Mouse (Mus musculus) kidney, adult 2 months (tissue): ENCODE measurements around the gene Selenop. TPM values are rescaled to one million over a fixed set of nuclear protein-coding genes. Genes with fewer than 3 reads are reported as not detected.

ENCODE experiments used
- DNase-seq: peaks from one replicate; pipeline ENCODE4 v3.0.0; 2021
- H3K27ac ChIP-seq: fragments of 200-500 bp; 2 replicates; pipeline ENCODE4 v1.5.1; 2012; ENCODE audit warnings: low read depth, low read length, control low read depth, inconsistent platforms; ENCODE audit not compliant: insufficient read depth
- H3K27me3 ChIP-seq: fragments of 200-500 bp; replicated peaks from 2 replicates; pipeline ENCODE4 v1.6.1; 2012; ENCODE audit warnings: mild to moderate bottlenecking, moderate library complexity, low read length, inconsistent platforms; ENCODE audit not compliant: control insufficient read depth, insufficient read depth
- H3K36me3 ChIP-seq: fragments of 200-500 bp; 2 replicates; pipeline ENCODE4 v1.6.1; 2012; ENCODE audit warnings: mild to moderate bottlenecking, moderate library complexity, low read length, inconsistent platforms; ENCODE audit not compliant: control insufficient read depth, insufficient read depth
- H3K4me1 ChIP-seq: fragments of 200-500 bp; 2 replicates; pipeline ENCODE4 v1.6.1; 2011; ENCODE audit warnings: low read length; ENCODE audit not compliant: control insufficient read depth, insufficient read depth
- H3K4me3 ChIP-seq: fragments of 200-500 bp; 2 replicates; pipeline ENCODE4 v1.5.1; 2011; ENCODE audit warnings: mild to moderate bottlenecking, low read depth, low read length, control low read depth; ENCODE audit not compliant: insufficient read depth
- CTCF ChIP-seq: fragments of 200-500 bp; conservative IDR thresholded peaks from 2 replicates; pipeline ENCODE4 v1.5.1; 2011; ENCODE audit warnings: low read depth, mild to moderate bottlenecking, control low read depth, low read length, moderate library complexity, mixed read lengths; ENCODE audit not compliant: insufficient read depth, insufficient read length
- POLR2A ChIP-seq: fragments of 200-500 bp; IDR thresholded peaks from one replicate; pipeline ENCODE4 v1.6.1; 2011; ENCODE audit warnings: low read depth, low read length, control low read depth
- WGBS: fragments of 180-500 bp; shearing (Covaris S2); methylation state at CpG from one replicate; pipeline ENCODE4 v1.1.7; 2018; 5-methylcytosine and 5-hydroxymethylcytosine counted together
- polyA plus RNA-seq: library from polyadenylated mRNA; depleted of rRNA; stranded (reverse); fragments of >200 nt; gene quantifications from 2 replicates; pipeline ENCODE4 v1.2.3, GENCODE M21; 2012

Selenop gene
- polyA plus RNA-seq, 1 experiment = 505 TPM

GRCm38 (mm10) chr15:3269996-3270645 is 1.8 kb downstream of the Selenop start:
- Histone ChIP-seq H3K4me1 (peaks cover 22% of the 10 kb centered on the region), H3K4me3 (peak overlapping the region; percentile 51; the same call in 1 of the 2 replicates), H3K27ac (peak overlapping the region; percentile 100), H3K27me3 (no peaks in the 10 kb centered on the region), H3K36me3 (no peaks in the 10 kb centered on the region; the same call in 1 of the 2 replicates)
- 8% methylated on average over 6 of the region's 6 CpGs for WGBS
- peak; percentile 78 for DNase-seq
- TF ChIP-seq POLR2A (no peak), CTCF (no peak)

- Histone ChIP-seq H3K36me3 (peaks cover 3% of the 10 kb centered on the region), H3K27ac (peak overlapping the region; percentile 100), H3K27me3 (no peaks in the 10 kb centered on the region), H3K4me3 (peak overlapping the region; percentile 51), H3K4me1 (peaks cover 22% of the 10 kb centered on the region)
- under 1% methylated on average over 12 of the region's 12 CpGs for WGBS
- no peak for TF ChIP-seq CTCF
- TF ChIP-seq POLR2A = peak; percentile 95
- DNase-seq = peak; percentile 96
These were observed 2.3 kb downstream of the Selenop start for GRCm38 (mm10) chr15:3270646-3271077.

- 3% methylated on average over 6 of the region's 6 CpGs for WGBS
- Histone ChIP-seq H3K4me3 (peak overlapping the region; percentile 98), H3K36me3 (peaks cover 6% of the 10 kb centered on the region), H3K4me1 (peaks cover 20% of the 10 kb centered on the region), H3K27ac (peak overlapping the region; percentile 97), H3K27me3 (no peaks in the 10 kb centered on the region)
- peak; percentile 48 for DNase-seq
- TF ChIP-seq CTCF = no peak
- TF ChIP-seq POLR2A = no peak
These were observed 2.9 kb downstream of the Selenop start for GRCm38 (mm10) chr15:3271216-3271615.

GRCm38 (mm10) chr15:3273191-3273590 is 4.8 kb downstream of the Selenop start:
- WGBS = 47% methylated on average over 1 of the region's 1 CpGs
- no peak for TF ChIP-seq POLR2A
- no peak for TF ChIP-seq CTCF
- peak overlapping the region; percentile 98 for H3K4me3 ChIP-seq
- H3K4me1 ChIP-seq = peaks cover 20% of the 10 kb centered on the region
- peak overlapping the region; percentile 27; the same call in 1 of the 2 replicates for H3K27ac ChIP-seq
- no peaks in the 10 kb centered on the region for H3K27me3 ChIP-seq
- H3K36me3 ChIP-seq = peaks cover 17% of the 10 kb centered on the region
- DNase-seq = no peak

GRCm38 (mm10) chr15:3277391-3277790 is 9.0 kb downstream of the Selenop start:
- Histone ChIP-seq H3K36me3 (peaks cover 20% of the 10 kb centered on the region), H3K27me3 (no peaks in the 10 kb centered on the region), H3K27ac (no peak overlapping the region), H3K4me1 (peaks cover 9% of the 10 kb centered on the region), H3K4me3 (no peak overlapping the region)
- TF ChIP-seq CTCF (peak; percentile 43), POLR2A (no peak)
- DNase-seq = no peak
- 74% methylated on average over 2 of the region's 2 CpGs for WGBS

GRCm38 (mm10) chr15:3279242-3279641 is 10.9 kb downstream of the Selenop start:
- Histone ChIP-seq H3K4me3 (no peak overlapping the region), H3K27me3 (no peaks in the 10 kb centered on the region), H3K36me3 (peaks cover 20% of the 10 kb centered on the region), H3K4me1 (peaks cover under 1% of the 10 kb centered on the region), H3K27ac (no peak overlapping the region)
- TF ChIP-seq POLR2A (no peak), CTCF (no peak)
- 81% methylated on average over 7 of the region's 7 CpGs for WGBS
- DNase-seq = no peak

- Histone ChIP-seq H3K27me3 (no peaks in the 10 kb centered on the region), H3K4me1 (no peaks in the 10 kb centered on the region), H3K4me3 (no peak overlapping the region), H3K27ac (no peak overlapping the region), H3K36me3 (peaks cover 14% of the 10 kb centered on the region)
- DNase-seq = no peak
- no peak for TF ChIP-seq CTCF
- no peak for TF ChIP-seq POLR2A
These were observed 12.9 kb downstream of the Selenop start for GRCm38 (mm10) chr15:3281216-3281615.
